ENCODE assay signal across 8 mouse cellular contexts in genomic region chr19:12596290-12597072, GRCm38 (mm10). TPM values are rescaled to one million over a fixed set of nuclear protein-coding genes. Genes with fewer than 3 reads are reported as not detected.
DNase-seq lines count a peak whose midpoint lies in the region; ATAC-seq and TF ChIP-seq lines count a peak whose summit lies in the region.

No protein-coding gene starts in this region.

- H3K9me3 ChIP-seq in embryonic facial prominence, embryonic 14.5 days (ENCODE audit: control insufficient read depth, low read length) = no peaks in the 10 kb centered on the region
- H3K9me3 ChIP-seq in kidney, embryonic 16.5 days (ENCODE audit: low read length) = no peaks in the 10 kb centered on the region
- H3K9me3 ChIP-seq in midbrain, embryonic 16.5 days (replicated peaks; ENCODE audit: control insufficient read depth, low read length, poor library complexity, severe bottlenecking) = no peaks in the 10 kb centered on the region

- TF ChIP-seq CTCF in left cerebral cortex, adult 2 months (IDR thresholded peaks at IDR 0.05) = no peak; the same call in 1 of the 2 replicates
- no peak for TF ChIP-seq CTCF in brain, embryonic 14.5 days (IDR thresholded peaks at IDR 0.05; ENCODE audit: borderline replicate concordance, extremely low read depth, insufficient read depth, insufficient read length)

- peak; percentile 56 for ATAC-seq in embryonic facial prominence, embryonic 14.5 days (ENCODE audit: low read depth)
- peak; percentile 67 for ATAC-seq in kidney, embryonic 16.5 days (ENCODE audit: low FRiP score, low TSS enrichment)
- peak; percentile 68 for ATAC-seq in midbrain, embryonic 16.5 days

- H3K4me1 ChIP-seq in embryonic facial prominence, embryonic 14.5 days (ENCODE audit: control insufficient read depth, insufficient read depth, low read length) = peaks cover 5% of the 10 kb centered on the region; the same call in 1 of the 2 replicates
- H3K4me1 ChIP-seq in kidney, embryonic 16.5 days (ENCODE audit: insufficient read depth, low read length) = peaks cover 11% of the 10 kb centered on the region
- H3K4me1 ChIP-seq in midbrain, embryonic 16.5 days (ENCODE audit: control insufficient read depth, insufficient read depth, low read length) = peaks cover 13% of the 10 kb centered on the region

- H3K27me3 ChIP-seq in embryonic facial prominence, embryonic 14.5 days (replicated peaks; ENCODE audit: control insufficient read depth, insufficient read depth, low read length) = 0 out of 2 replicates have a peak, but pooled peaks cover 2% of the 10 kb centered on the region
- H3K27me3 ChIP-seq in kidney, embryonic 16.5 days (ENCODE audit: insufficient read depth, low read length) = no peaks in the 10 kb centered on the region
- no peaks in the 10 kb centered on the region for H3K27me3 ChIP-seq in midbrain, embryonic 16.5 days (ENCODE audit: control insufficient read depth, insufficient read depth, low read depth, low read length)

- H3K9ac ChIP-seq in embryonic facial prominence, embryonic 14.5 days (ENCODE audit: low read depth, low read length) = peak overlapping the region; percentile 74
- H3K9ac ChIP-seq in kidney, embryonic 16.5 days (replicated peaks; ENCODE audit: low read length) = peak overlapping the region; percentile 81
- peak overlapping the region; percentile 80 for H3K9ac ChIP-seq in midbrain, embryonic 16.5 days (ENCODE audit: low read depth, low read length)

- peak overlapping the region; percentile 98 for H3K4me2 ChIP-seq in embryonic facial prominence, embryonic 14.5 days (ENCODE audit: low read depth, low read length)
- peak overlapping the region; percentile 99 for H3K4me2 ChIP-seq in kidney, embryonic 16.5 days (replicated peaks; ENCODE audit: low read depth, low read length)
- peak overlapping the region; percentile 72 for H3K4me2 ChIP-seq in midbrain, embryonic 16.5 days (ENCODE audit: low read length)

- no peaks in the 10 kb centered on the region for H3K36me3 ChIP-seq in embryonic facial prominence, embryonic 14.5 days (ENCODE audit: control insufficient read depth, insufficient read depth, low read length)
- no peaks in the 10 kb centered on the region for H3K36me3 ChIP-seq in kidney, embryonic 16.5 days (ENCODE audit: insufficient read depth, low read length)
- no peaks in the 10 kb centered on the region for H3K36me3 ChIP-seq in midbrain, embryonic 16.5 days (ENCODE audit: control insufficient read depth, insufficient read depth, low read length)

- peak overlapping the region; percentile 61 for H3K4me3 ChIP-seq in left cerebral cortex, adult 2 months
- peak overlapping the region; percentile 65 for H3K4me3 ChIP-seq in embryonic facial prominence, embryonic 14.5 days (ENCODE audit: low read depth, low read length)
- peak overlapping the region; percentile 73 for H3K4me3 ChIP-seq in kidney, embryonic 16.5 days (ENCODE audit: low read length)
- H3K4me3 ChIP-seq in midbrain, embryonic 16.5 days (ENCODE audit: low read depth, low read length) = peak overlapping the region; percentile 64

- intact Hi-C loops in left cerebral cortex, adult 2 months (cut with DNase I) = loop anchor here (5.0 kb wide), 1 partner anchor 226 kb away; no protein-coding TSS in a partner anchor

- TF ChIP-seq POLR2A in brain, embryonic 14.5 days (IDR thresholded peaks at IDR 0.05; ENCODE audit: borderline replicate concordance, extremely low read depth, insufficient read depth, insufficient read length, poor library complexity, severe bottlenecking) = no peak

- peak in 1 of 2 experiments; percentile 18 for DNase-seq in left cerebral cortex, adult 2 months (ENCODE audit: extremely low spot score in 1 of 2, low spot score in 2 of 2)
- no peak for DNase-seq in left cerebral cortex, adult 11 months (ENCODE audit: low spot score)
- DNase-seq in brain, embryonic 14.5 days (ENCODE audit: low read depth) = peak; percentile 36
- DNase-seq in embryonic facial prominence, embryonic 14.5 days (ENCODE audit: low spot score) = no peak
- no peak for DNase-seq in urinary bladder, adult 2 months (ENCODE audit: low spot score)
- DNase-seq in lung, postnatal 36 days = no peak

- 20% methylated on average over 14 of the region's 23 CpGs for WGBS in embryonic facial prominence, embryonic 14.5 days
- 13% methylated on average over 23 of the region's 23 CpGs for WGBS in kidney, embryonic 16.5 days
- WGBS in midbrain, embryonic 16.5 days = 18% methylated on average over 21 of the region's 23 CpGs

- peak overlapping the region; percentile 87 for H3K27ac ChIP-seq in left cerebral cortex, adult 2 months
- H3K27ac ChIP-seq in embryonic facial prominence, embryonic 14.5 days (replicated peaks; ENCODE audit: low read depth, low read length) = no peak overlapping the region; the same call in 1 of the 2 replicates
- H3K27ac ChIP-seq in kidney, embryonic 16.5 days (ENCODE audit: low read length) = peak overlapping the region; percentile 87
- H3K27ac ChIP-seq in midbrain, embryonic 16.5 days (ENCODE audit: low read length) = peak overlapping the region; percentile 92

RNA-seq across cellular contexts. Expression of gene Gm4952, which starts 3.3 kb away (rescaled TPM):
- total RNA-seq in left cerebral cortex, adult 2 months (2021) = under 1 TPM in 1 of 2 experiments, not detected in 1; 0.29 TPM
- 0.06 and 0.07 TPM in 2 replicates for polyA plus RNA-seq in brain, embryonic 14.5 days (2012; rRNA removed)
- polyA plus RNA-seq in embryonic facial prominence, embryonic 14.5 days (2014; fragmentation: Nextera tagmentation; extraction: Ambion mirVana) = 0.07 and 0.18 TPM in 2 replicates
- polyA plus RNA-seq in kidney, embryonic 16.5 days (2015; fragmentation: Nextera tagmentation; extraction: Ambion mirVana) = 0.31 and 0.49 TPM in 2 replicates
- 0.09 TPM in 1 of 2 replicates, not detected in the other for polyA plus RNA-seq in midbrain, embryonic 16.5 days (2015; fragmentation: Nextera tagmentation; extraction: Ambion mirVana)
- not detected in 2 replicates for polyA plus RNA-seq in urinary bladder, adult 2 months (2012; rRNA removed)

RNA-seq across cellular contexts. Expression of gene Glyat, which starts 36.6 kb away (rescaled TPM):
- total RNA-seq in left cerebral cortex, adult 2 months (2021) = not detected
- not detected in 2 replicates for polyA plus RNA-seq in brain, embryonic 14.5 days (2012; rRNA removed)
- not detected in 2 replicates for polyA plus RNA-seq in embryonic facial prominence, embryonic 14.5 days (2014; fragmentation: Nextera tagmentation; extraction: Ambion mirVana)
- 17.7 and 20.0 TPM in 2 replicates for polyA plus RNA-seq in kidney, embryonic 16.5 days (2015; fragmentation: Nextera tagmentation; extraction: Ambion mirVana)
- polyA plus RNA-seq in midbrain, embryonic 16.5 days (2015; fragmentation: Nextera tagmentation; extraction: Ambion mirVana) = not detected in 2 replicates
- 0.14 and 0.15 TPM in 2 replicates for polyA plus RNA-seq in urinary bladder, adult 2 months (2012; rRNA removed)

RNA-seq across cellular contexts. Expression of gene Fam111a, which starts 50.9 kb away (rescaled TPM):
- total RNA-seq in left cerebral cortex, adult 2 months (2021) = 1 to 10 TPM; 1.5 to 2.2 TPM
- polyA plus RNA-seq in brain, embryonic 14.5 days (2012; rRNA removed) = 5.0 and 6.4 TPM in 2 replicates
- polyA plus RNA-seq in embryonic facial prominence, embryonic 14.5 days (2014; fragmentation: Nextera tagmentation; extraction: Ambion mirVana) = 28.3 and 28.9 TPM in 2 replicates
- polyA plus RNA-seq in kidney, embryonic 16.5 days (2015; fragmentation: Nextera tagmentation; extraction: Ambion mirVana) = 24.3 and 26.0 TPM in 2 replicates
- 5.3 and 6.5 TPM in 2 replicates for polyA plus RNA-seq in midbrain, embryonic 16.5 days (2015; fragmentation: Nextera tagmentation; extraction: Ambion mirVana)
- 5.8 and 6.2 TPM in 2 replicates for polyA plus RNA-seq in urinary bladder, adult 2 months (2012; rRNA removed)

Comparison
In these comparisons a context has a peak if more than half of its experiments do, and no peak if none do; other contexts are left out.
1. RNA of gene Glyat, which starts 36.6 kb away (polyA plus RNA-seq): 17.7 to 20.0 TPM in kidney, embryonic 16.5 days; 0.14 to 0.15 TPM in urinary bladder, adult 2 months, not detected in brain, embryonic 14.5 days, not detected in embryonic facial prominence, embryonic 14.5 days and not detected in midbrain, embryonic 16.5 days; every median in the first group is over 10 times any median in the second.
2. Peak in every context shown above with its lines, with median percentiles within 50 percentile points of each other: H3K4me3 ChIP-seq, ATAC-seq, H3K4me2 ChIP-seq and H3K9ac ChIP-seq.